Mouse (Mus musculus) embryo, embryonic 10.5 days (tissue): ENCODE data around the gene Magi1.

Source experiments
- DNase-seq: peaks from one replicate; pipeline ENCODE4 v3.0.0-alpha.2; 2015; ENCODE audit warnings: low spot score

The Magi1 gene

DNA sequence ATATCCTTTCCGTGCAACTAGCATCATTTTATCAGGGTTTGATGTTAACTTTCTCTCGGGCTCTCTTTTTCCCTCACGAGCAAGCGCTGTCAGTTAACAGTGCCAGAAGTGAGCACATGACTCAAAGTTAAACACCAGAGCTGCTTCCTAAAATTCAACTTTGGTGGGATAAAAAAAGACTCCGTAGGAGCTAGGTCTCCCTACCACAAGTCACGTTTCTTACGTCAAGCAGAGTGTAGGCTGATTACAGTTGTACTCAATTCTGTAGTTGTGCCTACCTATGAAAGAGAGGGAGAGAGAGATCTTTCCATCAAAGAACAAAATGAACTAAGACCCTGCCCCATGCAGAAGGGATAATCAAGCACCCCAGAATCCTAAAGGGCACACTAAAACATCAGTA, 389.8 kb downstream of the Magi1 start:
- DNase-seq, result no peak

DNA sequence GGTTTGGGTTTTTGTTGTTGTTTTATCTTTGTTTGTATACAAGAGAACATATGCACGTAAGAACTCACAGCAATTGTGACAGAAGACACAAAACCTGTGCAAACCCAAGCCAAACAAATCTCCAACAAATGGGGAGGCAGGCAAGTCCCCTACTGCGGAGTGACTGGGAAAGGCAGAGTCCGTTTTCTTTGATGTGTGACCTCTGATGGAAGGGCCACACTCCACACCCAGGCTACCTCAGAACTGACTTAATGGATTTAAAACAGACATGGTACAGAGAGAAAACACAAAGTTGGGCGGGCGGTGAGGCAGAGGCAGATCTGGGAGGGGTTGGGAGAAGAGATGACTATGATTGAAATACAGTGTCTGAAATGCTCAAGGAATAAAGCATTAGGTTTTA, 390.8 kb downstream of the Magi1 start:
- peak; percentile 45 for DNase-seq

DNA sequence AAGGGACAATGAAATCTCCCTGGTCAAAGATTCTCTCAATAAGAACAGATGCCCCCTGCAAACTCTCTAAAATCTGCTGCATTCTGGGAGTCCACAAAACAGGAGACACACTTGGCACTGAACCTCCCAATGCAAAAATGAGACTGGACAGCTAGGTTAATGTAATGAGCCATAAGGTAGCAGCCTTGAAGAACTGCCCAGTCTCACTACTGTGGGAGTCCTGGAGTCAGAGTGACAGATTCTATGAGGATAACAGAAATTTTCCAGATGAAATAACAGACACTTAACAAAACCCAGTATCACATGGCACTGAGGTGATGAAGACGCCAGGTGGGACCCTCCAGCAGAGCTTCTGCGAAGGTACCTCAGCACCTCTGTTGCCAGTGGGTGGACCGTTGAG, 393.7 kb downstream of the Magi1 start:
- no peak for DNase-seq

DNA sequence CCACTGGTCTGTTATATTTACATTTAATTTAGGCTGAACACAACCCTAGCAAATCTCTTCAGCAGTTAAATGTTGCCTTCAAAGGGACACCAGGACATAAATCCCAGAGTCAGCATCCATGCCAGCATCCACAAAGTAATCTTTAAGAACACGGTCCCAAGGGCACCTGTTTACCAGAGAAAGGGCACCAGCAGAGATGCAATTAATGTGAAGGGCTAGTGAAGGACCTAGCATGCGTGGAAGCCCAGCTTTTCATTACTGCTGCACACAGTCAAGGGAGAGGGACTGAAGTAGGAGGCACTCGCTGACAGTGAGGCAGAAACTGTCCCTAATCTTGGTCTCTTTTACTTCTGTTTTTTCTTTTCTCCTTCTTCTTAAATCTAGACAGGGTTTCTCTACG, 406.4 kb downstream of the Magi1 start:
- peak; percentile 19 for DNase-seq

DNA sequence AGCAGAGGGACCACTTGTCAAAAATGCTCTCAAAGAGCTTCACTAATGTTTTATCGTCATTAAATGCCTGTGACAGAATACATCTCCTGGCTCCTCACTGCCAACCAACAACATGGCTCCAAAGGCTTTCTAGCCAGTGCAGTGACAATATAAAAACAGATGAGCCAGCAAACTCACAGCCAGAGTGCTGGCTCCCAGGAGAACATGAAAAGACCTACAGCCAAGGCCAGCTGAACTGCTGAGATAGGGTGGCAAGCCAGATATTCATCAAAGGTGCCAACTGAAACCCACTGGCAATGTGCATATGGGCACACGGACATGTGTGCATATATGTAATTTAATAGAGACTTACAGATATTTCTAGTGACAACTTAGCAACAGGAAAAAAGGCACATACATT, 408.8 kb downstream of the Magi1 start:
- no peak for DNase-seq

DNA sequence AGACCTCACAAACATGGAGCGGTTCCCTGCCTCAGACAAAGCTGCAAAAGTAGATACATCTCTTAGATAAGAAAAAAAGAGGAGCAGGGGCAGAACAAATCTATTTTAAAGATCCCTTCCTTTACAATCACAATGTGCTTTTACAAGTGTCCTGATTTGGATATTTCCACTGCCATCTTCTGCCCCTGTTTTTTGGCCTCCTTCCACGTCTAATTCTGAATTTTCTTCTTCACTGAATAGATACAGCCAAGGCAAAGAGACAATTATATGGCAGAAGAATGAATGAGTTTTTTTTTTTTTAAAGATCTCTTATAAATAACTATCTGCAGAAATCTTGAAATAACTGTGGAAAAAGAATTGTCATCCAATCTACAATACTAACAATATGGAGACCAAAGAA, 409.3 kb downstream of the Magi1 start:
- no peak for DNase-seq

DNA sequence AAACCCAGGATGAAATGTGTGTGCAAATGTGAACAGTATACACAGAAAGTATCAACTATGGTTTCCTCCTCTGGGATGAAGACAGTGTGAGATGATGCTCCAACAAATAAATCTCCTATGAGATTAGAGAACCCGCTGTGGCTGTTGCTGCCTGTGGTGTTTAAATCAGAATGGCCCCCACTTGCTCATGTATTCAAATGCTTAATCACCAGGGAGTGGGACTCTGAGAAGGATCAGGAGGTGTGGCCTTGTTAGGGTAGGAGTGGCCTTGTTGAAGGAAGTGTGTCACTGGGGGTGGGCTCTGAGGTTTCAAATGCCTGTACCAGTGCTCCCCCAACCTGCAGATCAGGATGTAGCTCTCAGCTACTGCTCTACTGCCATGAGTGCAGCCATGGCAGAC, 410.2 kb downstream of the Magi1 start:
- no peak for DNase-seq

DNA sequence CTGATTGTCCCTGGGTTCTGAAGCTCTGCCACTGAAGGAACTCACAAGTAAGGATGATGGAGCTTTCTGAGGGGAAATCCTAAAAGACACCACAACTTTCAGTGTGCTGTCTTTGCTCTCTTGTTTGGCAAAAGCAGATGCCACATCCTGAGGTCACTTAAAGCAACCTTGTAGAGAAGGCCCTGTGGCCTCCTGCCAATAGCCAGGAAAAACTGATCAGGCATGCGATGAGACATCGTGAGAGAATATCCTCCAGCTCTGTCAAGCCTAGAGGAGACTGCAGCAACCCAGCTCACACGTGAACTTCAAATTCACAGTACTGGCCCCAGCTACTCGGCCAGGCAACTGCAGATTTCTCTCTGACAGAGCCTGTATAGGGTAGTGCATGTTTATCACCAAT, 412.2 kb downstream of the Magi1 start:
- no peak for DNase-seq

DNA sequence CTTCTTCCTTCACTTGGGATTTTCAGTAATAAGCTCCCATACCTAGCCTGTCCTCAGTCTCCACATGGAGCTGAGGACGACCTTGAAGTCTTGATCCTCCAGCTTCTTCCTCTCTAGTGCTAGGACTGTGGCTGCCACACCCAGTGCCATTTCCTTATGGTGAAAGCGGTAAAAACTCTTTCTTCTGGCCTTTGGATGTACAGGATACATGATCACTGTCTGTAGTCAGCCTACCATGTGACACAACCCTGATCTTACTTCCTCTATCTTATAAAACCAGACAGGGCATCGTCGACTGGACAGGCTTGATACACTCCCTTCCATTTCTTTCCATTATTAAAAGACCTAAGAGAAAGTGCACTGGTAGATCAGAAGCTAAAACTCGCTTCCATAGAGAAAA, 413.7 kb downstream of the Magi1 start:
- no peak for DNase-seq

DNA sequence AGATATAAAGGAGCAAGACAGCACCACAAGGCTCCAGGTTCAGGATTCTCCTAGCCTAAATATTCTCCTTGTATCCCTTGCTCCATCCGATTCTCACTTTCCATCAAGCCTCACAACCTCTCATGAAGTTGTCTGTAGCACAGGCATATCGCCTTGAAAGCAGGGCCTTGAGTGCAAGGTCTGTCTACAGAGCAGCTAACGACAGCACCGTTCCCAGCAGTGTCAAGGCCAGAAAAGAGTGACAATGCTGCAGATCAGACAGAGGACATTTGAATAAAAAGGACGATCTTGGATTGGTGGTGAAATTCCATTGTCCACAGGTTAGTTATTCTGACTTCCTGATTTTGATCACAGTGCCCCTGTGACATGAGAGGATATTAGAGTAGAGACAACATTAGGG, 421.5 kb downstream of the Magi1 start:
- DNase-seq, result no peak

DNA sequence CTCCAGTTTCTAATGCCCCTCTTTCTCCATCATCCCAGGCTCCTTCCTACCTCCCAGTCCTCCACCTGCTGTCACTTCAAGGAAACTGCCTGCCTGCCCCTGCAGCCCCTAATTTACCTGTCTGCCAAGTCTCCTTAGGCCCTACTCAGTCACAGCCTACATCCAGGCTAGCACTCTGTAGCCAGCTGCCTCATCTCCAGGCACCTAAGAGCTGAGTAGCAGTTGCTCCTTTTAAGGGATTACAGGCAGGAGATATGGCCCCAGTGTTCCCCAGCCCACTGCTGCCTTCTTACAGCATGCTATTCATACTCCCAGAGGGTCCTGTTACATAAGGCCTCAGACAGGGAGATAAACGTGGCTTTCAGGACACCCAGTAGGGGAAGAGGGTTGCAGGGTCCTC, 426.9 kb downstream of the Magi1 start:
- DNase-seq, result no peak

DNA sequence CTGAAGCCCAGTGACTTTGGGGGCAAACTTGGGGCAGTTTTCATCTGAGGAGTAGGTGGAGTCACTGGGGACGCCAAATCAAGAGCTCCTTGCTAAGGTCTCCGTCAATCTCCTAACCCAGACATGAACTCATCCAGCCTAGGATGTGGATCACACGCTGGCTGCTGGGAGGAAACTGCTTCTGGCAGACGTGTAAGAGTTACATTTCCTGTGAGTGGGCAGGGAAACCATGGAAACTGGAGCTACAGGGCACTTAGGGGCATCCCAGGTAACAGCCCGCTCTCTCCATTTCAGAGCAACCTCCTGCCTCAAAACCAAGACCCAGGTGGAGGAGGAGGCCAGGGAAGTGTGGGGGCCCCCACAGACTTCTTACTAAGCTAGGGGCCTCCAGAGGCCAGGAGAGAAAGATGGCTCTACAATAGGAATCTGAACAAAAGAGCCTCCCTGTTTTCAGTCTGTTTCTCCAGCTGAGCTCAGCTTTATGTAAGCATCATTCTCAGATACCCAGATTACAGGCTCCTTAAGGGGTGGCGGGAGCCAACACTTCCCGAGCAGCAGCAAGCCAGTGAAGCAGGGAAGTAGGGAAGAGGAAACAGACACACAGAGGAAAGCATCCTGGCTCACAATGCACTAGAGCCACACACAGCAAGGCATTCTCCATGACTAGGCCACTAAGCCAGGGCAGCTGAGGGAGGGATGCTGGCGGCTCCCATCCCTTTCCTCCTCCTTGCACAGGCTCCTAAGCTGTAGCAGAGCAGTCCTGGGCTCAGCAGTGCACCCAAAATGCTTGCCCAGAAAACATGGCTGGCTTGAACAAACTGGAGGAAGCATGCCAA, 427.7 kb downstream of the Magi1 start:
- peak; percentile 47 for DNase-seq

DNA sequence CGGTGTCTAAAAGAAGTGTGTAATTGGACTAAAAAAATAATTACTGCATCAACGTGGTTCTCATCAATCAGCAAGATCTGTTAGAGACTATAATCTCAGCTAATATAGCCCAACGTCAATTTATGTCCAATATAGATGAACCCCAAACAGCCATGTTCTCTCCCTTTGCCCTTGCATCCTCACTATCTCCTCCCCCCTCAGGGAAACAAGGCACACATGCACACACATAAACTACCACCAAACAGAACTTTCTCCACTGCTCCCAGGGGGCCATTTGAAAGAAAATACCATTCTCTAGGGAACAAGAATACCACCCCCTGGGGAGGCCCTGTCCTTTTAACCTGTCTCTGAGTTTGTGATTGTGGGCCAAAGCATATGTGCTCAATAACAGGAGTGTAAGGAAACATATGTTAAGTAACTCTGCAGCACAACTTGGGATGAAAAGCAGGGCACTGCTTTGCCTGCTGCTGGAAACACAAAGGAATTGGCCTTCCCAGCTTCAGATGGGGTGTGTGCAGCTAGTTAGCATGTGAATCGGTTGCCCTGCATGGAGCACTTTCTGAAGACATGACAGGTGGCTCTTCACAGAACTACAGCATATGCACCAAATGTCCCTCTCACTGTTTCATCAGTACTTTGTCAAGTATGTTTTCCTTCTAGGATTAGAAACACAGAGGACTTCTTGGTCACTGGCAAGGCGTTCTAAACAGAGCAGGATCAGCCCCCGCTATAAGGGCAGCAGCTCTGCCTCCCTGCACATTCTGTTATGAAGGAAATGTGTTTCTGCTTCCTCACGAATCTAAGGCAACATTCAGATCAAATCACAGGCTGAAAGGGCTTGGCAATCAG, 434.6 kb downstream of the Magi1 start:
- DNase-seq, result peak; percentile 58

DNA sequence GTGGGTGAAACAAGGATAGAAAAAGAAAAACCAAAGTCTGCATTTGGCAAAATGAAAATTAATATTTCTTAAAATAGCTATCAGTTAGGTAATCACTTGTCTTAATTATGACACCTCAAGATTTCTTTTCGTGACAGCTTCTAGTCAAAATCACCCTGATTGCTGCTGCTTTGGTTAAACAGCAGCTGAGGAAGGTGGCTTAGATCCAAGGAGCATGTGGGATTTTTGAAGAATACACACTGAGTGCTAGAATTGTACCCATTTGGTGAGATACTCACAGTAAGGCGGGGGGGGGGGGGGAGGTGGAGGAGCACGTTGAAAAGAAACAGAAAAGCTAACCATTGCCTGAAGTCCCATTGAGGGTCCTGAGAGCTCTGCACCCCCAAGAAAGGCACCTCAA, 438.2 kb downstream of the Magi1 start:
- no peak for DNase-seq

DNA sequence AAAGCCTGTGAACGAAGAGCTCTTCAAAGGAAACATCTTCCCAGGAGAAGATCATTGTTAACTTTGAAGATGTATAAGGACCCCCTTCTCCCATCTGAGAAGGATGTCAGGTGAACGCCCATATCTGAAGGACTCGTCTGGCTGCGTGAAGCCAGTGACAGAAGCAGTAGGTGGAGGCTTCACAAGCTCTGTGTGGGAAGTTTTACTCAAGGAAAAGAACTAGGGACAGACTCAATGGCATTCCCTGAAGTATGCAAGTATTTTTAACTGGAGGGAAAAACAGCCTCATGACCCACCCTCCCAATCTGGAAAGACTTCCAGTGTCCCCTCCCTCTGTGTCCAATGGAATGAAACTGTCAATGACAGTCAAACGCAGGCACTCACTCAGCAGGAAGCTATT, 438.6 kb downstream of the Magi1 start:
- DNase-seq, result no peak

DNA sequence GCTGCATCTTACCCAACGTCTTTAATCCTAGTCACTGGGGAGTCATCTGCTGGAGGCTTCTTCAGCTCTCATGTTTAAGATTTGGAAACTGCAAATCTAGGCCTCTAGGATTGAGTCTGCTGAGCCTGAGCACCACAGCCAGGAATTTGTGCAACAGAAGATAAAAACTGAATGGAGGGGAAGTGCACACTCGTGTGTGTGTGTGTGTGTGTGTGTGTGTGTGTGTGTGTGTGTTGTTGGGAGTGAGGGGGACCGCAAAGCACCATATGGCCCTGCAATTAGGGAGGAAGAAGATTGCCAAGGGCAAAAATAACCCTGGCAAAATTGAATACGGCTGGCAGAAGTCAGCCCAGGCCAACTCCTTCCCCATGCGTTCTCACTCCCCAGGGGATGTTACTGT, 439.1 kb downstream of the Magi1 start:
- no peak for DNase-seq

DNA sequence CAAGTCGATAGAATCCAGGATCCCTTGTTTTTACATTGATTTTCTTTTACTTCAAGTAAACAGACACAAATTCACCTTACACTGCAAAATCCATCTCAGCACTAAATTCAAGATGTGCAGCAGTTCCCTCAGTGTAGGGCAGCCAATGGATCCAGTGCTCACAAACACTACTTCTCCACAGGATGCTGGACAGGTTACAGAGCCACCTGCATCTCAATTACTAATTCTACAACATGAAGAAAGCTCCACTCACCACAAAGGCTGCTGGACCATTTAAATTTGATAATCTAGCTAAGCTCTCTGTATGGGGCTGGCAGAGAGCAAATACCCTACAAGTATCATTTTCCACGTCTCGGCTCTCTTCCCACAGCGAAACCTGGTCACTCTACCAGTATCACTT, 445.3 kb downstream of the Magi1 start:
- no peak for DNase-seq

DNA sequence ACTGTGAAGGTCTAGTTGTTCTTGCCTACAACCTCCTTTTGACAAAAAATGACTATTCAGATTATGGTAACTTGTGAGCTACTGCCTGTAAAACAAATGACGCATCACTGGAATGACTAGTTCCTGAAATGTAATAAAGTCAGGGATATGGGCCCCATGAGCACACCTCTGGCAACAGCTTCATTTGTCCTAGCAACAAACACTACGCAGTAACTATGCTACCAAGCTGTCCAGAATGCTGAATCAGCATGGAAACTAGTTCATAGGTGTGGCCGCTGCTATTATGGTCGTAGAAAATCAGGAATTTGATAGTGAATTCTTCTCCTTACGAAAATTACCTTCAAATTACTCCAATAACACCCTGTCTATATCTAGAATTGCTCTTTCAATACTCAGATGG, 447.1 kb downstream of the Magi1 start:
- no peak for DNase-seq

DNA sequence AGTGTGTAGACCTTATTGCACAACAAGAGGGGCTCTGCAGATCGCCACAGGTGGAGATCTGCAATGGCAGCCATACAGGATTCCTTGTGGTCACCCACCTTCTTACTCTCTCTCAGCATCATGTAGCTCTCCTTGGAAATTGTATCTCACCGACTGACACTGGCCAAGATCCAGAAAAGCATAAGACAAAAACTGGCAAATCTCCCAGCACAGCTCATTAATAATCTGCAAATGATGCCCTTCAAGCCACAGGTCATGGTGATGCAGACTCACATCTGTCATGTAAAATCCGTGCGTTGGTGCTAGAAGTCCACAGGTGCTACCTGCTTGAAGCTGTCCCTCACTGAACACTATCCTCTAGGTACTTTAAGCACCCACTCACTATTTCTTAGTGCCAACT, 448.5 kb downstream of the Magi1 start:
- DNase-seq, result no peak

DNA sequence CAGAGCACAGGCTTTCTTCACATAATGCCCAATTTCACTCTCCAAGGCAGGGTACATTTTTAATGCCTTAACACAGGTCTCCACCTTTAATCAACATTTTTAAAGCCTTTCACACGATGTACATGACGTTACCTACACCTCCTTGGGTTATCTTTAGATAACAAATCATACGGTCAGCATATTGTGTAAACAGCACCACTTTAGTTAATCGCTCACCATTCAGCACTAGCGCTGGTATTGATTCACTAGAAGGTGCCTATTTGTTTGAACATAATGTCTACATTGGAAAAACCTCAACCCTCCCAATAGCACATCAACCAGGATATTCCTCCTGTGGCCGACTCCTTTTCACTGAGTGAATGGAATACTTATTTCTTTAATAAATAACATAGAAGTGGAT, 455.5 kb downstream of the Magi1 start:
- no peak for DNase-seq

DNA sequence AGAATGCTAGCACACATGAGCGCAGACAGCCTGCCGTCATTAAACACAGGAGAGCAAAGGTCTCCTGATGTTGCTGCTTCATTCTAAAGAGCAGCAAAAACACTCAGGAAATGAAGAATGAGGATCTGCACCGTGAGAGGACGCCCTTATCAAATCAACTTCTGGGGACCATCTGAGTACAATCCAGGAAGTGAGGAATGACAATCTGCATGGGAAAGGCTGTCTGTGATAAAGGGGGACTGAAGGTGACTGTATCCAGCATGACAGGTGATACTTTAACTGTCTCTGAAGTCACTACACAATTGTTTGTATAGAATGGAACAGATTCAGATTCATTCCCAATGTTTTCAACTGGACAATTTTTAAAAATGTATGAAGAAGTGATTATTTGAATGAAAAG, 456.8 kb downstream of the Magi1 start:
- no peak for DNase-seq

DNA sequence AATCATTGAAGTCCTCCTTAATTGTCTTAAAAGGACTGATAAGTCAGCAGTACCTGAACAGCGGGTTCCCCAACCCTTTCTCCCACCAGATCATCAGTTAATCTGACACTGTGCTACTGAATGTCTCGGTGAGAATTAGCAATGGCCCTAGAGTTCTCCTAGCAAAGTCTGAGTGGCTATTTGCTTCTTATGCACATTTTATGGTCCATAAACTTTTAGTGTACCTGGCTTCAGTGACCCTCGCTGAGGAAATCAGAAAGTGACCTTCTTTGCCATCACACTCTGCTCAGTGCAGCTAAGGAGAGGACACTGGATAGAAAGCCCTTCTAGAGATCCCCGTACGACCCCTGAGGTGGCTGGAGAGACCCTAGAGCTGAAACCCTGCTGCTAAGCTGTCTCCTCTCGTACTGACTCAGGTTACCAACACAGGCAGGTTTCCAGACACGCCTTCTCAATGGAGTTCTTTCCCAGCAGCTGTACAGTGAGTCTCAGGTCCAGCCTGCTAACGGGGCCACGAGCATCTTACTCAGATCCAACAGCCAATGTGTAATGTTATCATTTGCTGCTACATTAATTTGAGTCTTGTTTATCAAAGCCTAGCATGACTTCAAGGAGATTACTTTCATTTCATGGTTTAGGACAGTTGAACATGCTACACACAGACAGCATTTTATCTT, 461.4 kb downstream of the Magi1 start:
- DNase-seq, result no peak

DNA sequence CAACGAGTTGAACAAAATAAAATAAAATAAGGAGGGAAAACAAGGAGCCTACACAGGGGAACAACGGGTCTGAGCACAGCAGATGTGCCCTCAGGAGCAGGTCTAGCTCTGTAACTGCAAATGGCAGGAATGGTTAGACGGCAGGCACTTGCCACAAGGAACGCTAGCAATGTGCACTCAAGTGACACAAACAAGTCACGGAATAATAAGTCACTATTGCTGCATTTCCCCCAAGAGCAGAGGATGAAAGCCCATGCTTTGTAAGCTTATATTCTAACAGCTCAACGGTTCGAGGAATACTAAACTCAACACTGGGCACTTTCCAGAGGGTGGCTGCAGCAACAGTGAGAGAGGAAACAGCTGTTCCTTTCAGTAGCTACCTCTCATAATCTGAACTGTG, 462.2 kb downstream of the Magi1 start:
- DNase-seq, result no peak
